Mouse (Mus musculus): ENCODE measurements around the gene Neu3. TPM values are rescaled to one million over a fixed set of nuclear protein-coding genes. Genes with fewer than 3 reads are reported as not detected.

Gene Neu3
- polyA plus RNA-seq, 1 experiment from 2014 or later, result 2.4 TPM

GRCm38 (mm10) chr7:99845533-99846236 is 17.5 kb upstream of the Neu3 start:
- ATAC-seq (ENCODE audit: low read depth), result no peak
- H3K36me3 ChIP-seq (ENCODE audit: control insufficient read depth, insufficient read depth, low read length), result peaks cover 36% of the 10 kb centered on the region

DNA sequence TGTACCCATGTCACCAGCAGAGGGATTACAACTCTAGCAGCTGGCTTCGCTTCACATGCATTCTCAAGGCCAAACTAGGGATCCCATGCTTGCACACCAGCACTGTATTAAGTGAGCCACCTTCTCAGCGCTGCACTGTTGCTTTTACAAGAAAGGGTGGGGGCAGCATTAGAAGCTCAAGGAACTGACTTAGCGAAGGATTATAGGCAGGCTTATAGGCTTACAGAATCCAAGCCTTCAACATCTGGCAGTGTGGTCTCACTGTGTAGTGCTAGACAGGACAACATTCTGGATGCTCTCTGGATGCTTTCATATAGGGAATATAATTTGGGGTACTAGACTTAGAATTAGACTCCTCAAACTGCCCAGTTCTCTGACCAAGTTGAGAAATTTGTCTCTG is 10.0 kb upstream of the Neu3 start:
- Histone ChIP-seq H3K4me3 (ENCODE audit: low read depth, low read length) (no peak overlapping the region), H3K9ac (replicated peaks; ENCODE audit: low read depth, low read length) (no peak overlapping the region), H3K4me1 (ENCODE audit: control insufficient read depth, insufficient read depth, low read length) (no peaks in the 10 kb centered on the region), H3K36me3 (ENCODE audit: control insufficient read depth, insufficient read depth, low read length) (peaks cover 35% of the 10 kb centered on the region), H3K27ac (ENCODE audit: low read depth, low read length) (no peak overlapping the region), H3K4me2 (ENCODE audit: low read depth, low read length) (no peak overlapping the region), H3K27me3 (ENCODE audit: control insufficient read depth, insufficient read depth, low read length) (no peaks in the 10 kb centered on the region), H3K9me3 (ENCODE audit: control insufficient read depth, low read length) (no peaks in the 10 kb centered on the region)
- 95% methylated on average over 3 of the region's 3 CpGs for WGBS
- no peak for ATAC-seq (ENCODE audit: low read depth)

More at GRCm38 (mm10) chr7:99845533-99846236, 17.5 kb upstream of the Neu3 start:
- no peaks in the 10 kb centered on the region for H3K4me1 ChIP-seq (ENCODE audit: control insufficient read depth, insufficient read depth, low read length)
- H3K9me3 ChIP-seq (ENCODE audit: control insufficient read depth, low read length), result no peaks in the 10 kb centered on the region
- WGBS, result 96% methylated on average over 8 of the region's 8 CpGs
- no peak overlapping the region for H3K4me2 ChIP-seq (ENCODE audit: low read depth, low read length)
- H3K27ac ChIP-seq (ENCODE audit: low read depth, low read length), result no peak overlapping the region
- no peak overlapping the region for H3K9ac ChIP-seq (replicated peaks; ENCODE audit: low read depth, low read length)
- H3K4me3 ChIP-seq (ENCODE audit: low read depth, low read length), result no peak overlapping the region
- no peaks in the 10 kb centered on the region for H3K27me3 ChIP-seq (ENCODE audit: control insufficient read depth, insufficient read depth, low read length)

DNA sequence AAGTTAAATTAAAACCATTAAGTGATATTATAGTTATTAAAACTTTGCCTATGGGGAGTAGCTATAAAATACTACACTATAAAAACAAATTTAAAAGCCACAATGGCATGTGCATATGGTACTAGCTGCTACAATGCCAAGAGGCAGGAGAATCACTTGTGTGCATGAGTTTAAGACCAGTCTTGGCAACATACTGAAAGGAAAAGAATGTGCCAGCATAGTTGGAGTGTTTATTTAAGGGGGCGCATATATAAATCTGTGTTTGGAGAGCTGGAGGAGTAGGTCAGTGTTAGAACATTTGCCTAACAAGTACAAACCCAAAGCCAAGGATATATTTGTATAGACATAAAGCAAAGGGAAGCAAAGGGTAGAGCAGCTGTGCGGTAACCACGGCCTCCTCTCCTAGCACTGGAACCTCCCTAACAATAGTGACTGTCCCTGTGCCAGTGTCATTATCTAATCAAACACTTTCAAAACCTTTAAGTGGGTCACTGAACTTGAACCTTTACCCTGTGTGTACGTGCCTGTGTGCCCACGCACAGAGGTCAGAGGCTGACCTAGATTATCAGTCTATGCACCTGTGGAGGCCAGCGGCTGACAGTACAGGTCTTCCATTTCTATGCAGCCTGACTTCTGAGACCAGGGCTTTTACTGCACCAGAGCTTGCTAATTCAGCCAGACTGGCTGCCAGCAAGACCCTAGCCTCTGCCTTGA is 9.3 kb upstream of the Neu3 start:
- ATAC-seq (ENCODE audit: low read depth), result no peak
- Histone ChIP-seq H3K4me3 (ENCODE audit: low read depth, low read length) (no peak overlapping the region), H3K27me3 (ENCODE audit: control insufficient read depth, insufficient read depth, low read length) (no peaks in the 10 kb centered on the region), H3K9ac (replicated peaks; ENCODE audit: low read depth, low read length) (no peak overlapping the region), H3K9me3 (ENCODE audit: control insufficient read depth, low read length) (no peaks in the 10 kb centered on the region), H3K27ac (ENCODE audit: low read depth, low read length) (no peak overlapping the region), H3K4me1 (ENCODE audit: control insufficient read depth, insufficient read depth, low read length) (no peaks in the 10 kb centered on the region), H3K4me2 (ENCODE audit: low read depth, low read length) (no peak overlapping the region), H3K36me3 (ENCODE audit: control insufficient read depth, insufficient read depth, low read length) (peaks cover 32% of the 10 kb centered on the region)
- WGBS, result 89% methylated on average over 6 of the region's 6 CpGs

DNA sequence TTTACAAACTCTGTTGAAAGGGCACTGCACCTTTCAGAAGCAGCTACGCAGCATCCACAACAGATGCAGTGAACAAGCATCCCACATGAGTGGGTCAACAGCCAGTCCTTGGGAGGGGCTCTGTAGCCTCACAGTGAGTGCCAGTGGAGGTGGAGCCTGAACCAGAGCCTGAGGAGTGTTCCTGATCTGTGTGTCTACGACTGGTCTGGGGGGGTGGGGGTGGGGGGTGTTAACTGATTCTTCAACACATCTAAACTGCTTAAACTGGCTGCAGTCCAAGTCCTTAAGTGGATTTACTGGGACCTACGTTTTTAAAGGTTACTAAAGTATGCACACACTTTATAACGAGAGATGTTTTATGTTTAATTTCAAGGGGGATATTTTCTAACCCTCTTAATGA is 8.6 kb upstream of the Neu3 start:
- H3K4me1 ChIP-seq (ENCODE audit: control insufficient read depth, insufficient read depth, low read length), result no peaks in the 10 kb centered on the region
- no peak overlapping the region for H3K9ac ChIP-seq (replicated peaks; ENCODE audit: low read depth, low read length)
- no peaks in the 10 kb centered on the region for H3K27me3 ChIP-seq (ENCODE audit: control insufficient read depth, insufficient read depth, low read length)
- H3K36me3 ChIP-seq (ENCODE audit: control insufficient read depth, insufficient read depth, low read length), result peaks cover 26% of the 10 kb centered on the region; the same call in 1 of the 2 replicates
- H3K27ac ChIP-seq (ENCODE audit: low read depth, low read length), result no peak overlapping the region
- ATAC-seq (ENCODE audit: low read depth), result no peak
- 70% methylated on average over 4 of the region's 4 CpGs for WGBS
- no peaks in the 10 kb centered on the region for H3K9me3 ChIP-seq (ENCODE audit: control insufficient read depth, low read length)
- no peak overlapping the region for H3K4me3 ChIP-seq (ENCODE audit: low read depth, low read length)
- no peak overlapping the region for H3K4me2 ChIP-seq (ENCODE audit: low read depth, low read length)

DNA sequence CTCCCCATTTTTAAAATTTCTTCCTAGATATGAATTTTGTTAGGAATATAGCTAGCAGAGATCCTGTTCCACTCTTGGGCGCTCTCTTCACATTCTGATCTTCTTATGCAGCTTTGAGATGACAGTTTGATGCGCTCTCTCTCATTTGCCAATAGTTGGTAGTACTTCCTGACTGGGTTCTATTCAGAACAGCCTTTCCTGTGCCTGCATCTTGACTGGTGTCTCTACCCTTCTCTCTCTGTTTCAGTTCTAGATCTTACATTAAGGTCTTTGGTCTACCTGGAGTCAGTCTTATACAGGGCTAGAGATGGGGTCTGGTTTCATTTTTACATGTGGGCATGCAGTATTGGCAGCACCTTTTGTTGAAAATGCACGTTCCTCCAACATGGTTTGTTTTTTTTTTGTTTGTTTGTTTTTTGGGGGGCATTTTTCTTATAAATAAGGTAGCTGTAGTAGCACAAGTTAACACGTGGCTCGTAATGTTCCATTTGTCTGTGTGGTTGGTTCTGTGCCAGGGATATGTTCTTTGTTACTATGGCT is 6.2 kb upstream of the Neu3 start:
- WGBS, result 91% methylated on average over 5 of the region's 5 CpGs
- Histone ChIP-seq H3K4me1 (ENCODE audit: control insufficient read depth, insufficient read depth, low read length) (no peaks in the 10 kb centered on the region), H3K9me3 (ENCODE audit: control insufficient read depth, low read length) (no peaks in the 10 kb centered on the region), H3K36me3 (ENCODE audit: control insufficient read depth, insufficient read depth, low read length) (0 out of 2 replicates have a peak, but pooled peaks cover 8% of the 10 kb centered on the region), H3K9ac (replicated peaks; ENCODE audit: low read depth, low read length) (no peak overlapping the region), H3K27me3 (ENCODE audit: control insufficient read depth, insufficient read depth, low read length) (no peaks in the 10 kb centered on the region), H3K27ac (ENCODE audit: low read depth, low read length) (no peak overlapping the region), H3K4me3 (ENCODE audit: low read depth, low read length) (no peak overlapping the region), H3K4me2 (ENCODE audit: low read depth, low read length) (no peak overlapping the region)
- no peak for ATAC-seq (ENCODE audit: low read depth)

- Histone ChIP-seq H3K4me1 (ENCODE audit: control insufficient read depth, insufficient read depth, low read length) (no peaks in the 10 kb centered on the region), H3K36me3 (ENCODE audit: control insufficient read depth, insufficient read depth, low read length) (0 out of 2 replicates have a peak, but pooled peaks cover 6% of the 10 kb centered on the region), H3K4me3 (ENCODE audit: low read depth, low read length) (no peak overlapping the region), H3K27me3 (ENCODE audit: control insufficient read depth, insufficient read depth, low read length) (no peaks in the 10 kb centered on the region), H3K4me2 (ENCODE audit: low read depth, low read length) (no peak overlapping the region), H3K9ac (replicated peaks; ENCODE audit: low read depth, low read length) (no peak overlapping the region), H3K27ac (ENCODE audit: low read depth, low read length) (no peak overlapping the region), H3K9me3 (ENCODE audit: control insufficient read depth, low read length) (no peaks in the 10 kb centered on the region)
- no peak for ATAC-seq (ENCODE audit: low read depth)
- WGBS, result 89% methylated on average over 2 of the region's 2 CpGs
Observed at GRCm38 (mm10) chr7:99833846-99834222, 5.6 kb upstream of the Neu3 start.

GRCm38 (mm10) chr7:99833115-99833845 is 5.1 kb upstream of the Neu3 start:
- Histone ChIP-seq H3K27ac (ENCODE audit: low read depth, low read length) (no peak overlapping the region), H3K4me2 (ENCODE audit: low read depth, low read length) (no peak overlapping the region), H3K9ac (replicated peaks; ENCODE audit: low read depth, low read length) (no peak overlapping the region), H3K4me3 (ENCODE audit: low read depth, low read length) (no peak overlapping the region), H3K9me3 (ENCODE audit: control insufficient read depth, low read length) (no peaks in the 10 kb centered on the region), H3K4me1 (ENCODE audit: control insufficient read depth, insufficient read depth, low read length) (0 out of 2 replicates have a peak, but pooled peaks cover 2% of the 10 kb centered on the region), H3K27me3 (ENCODE audit: control insufficient read depth, insufficient read depth, low read length) (no peaks in the 10 kb centered on the region), H3K36me3 (ENCODE audit: control insufficient read depth, insufficient read depth, low read length) (0 out of 2 replicates have a peak, but pooled peaks cover 3% of the 10 kb centered on the region)
- WGBS, result 89% methylated on average over 5 of the region's 5 CpGs
- no peak for ATAC-seq (ENCODE audit: low read depth)

DNA sequence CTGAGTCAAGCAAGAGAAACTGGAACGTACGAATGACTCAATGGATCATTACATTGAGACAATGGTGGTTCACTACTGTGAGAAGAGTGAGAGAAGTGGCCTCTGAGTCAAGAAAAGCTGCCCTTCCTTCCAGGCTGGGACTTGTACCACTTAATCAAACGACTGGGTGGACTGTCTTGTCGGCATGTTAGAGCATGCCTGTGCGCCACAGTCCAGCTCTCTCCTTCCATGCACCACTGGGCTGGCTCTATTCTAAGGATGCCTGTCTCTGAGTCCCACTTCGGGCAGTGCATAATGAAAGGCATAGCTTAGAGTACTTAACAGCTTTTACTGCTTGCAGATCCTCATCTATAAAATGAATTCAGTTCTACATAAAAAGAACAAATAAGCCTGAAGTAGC is 2.1 kb downstream of the Neu3 start:
- Histone ChIP-seq H3K27ac (ENCODE audit: low read depth, low read length) (no peak overlapping the region), H3K4me3 (ENCODE audit: low read depth, low read length) (no peak overlapping the region), H3K4me2 (ENCODE audit: low read depth, low read length) (no peak overlapping the region), H3K9ac (replicated peaks; ENCODE audit: low read depth, low read length) (no peak overlapping the region), H3K9me3 (ENCODE audit: control insufficient read depth, low read length) (no peaks in the 10 kb centered on the region), H3K27me3 (ENCODE audit: control insufficient read depth, insufficient read depth, low read length) (no peaks in the 10 kb centered on the region), H3K36me3 (ENCODE audit: control insufficient read depth, insufficient read depth, low read length) (no peaks in the 10 kb centered on the region), H3K4me1 (ENCODE audit: control insufficient read depth, insufficient read depth, low read length) (0 out of 2 replicates have a peak, but pooled peaks cover 3% of the 10 kb centered on the region)
- ATAC-seq (ENCODE audit: low read depth), result no peak
- 70% methylated on average over 6 of the region's 6 CpGs for WGBS
